Mouse (Mus musculus) CD4-positive, CD25-positive, alpha-beta regulatory T cell, adult 4 months (primary cell): ENCODE data around the gene Gm21310. TPM values are rescaled to one million over a fixed set of nuclear protein-coding genes. Genes with fewer than 3 reads are reported as not detected.
"Not testable (repeated sequence)": the region's sequence is repeated elsewhere in the genome, so short reads cannot be mapped to it uniquely, and the experiment has no call there.

ENCODE experiments used
- ATAC-seq: one replicate; pipeline ENCODE4 v1.8.0; 2017
- polyA plus RNA-seq, 2 experiments: library from polyadenylated mRNA; unstranded; fragments of 100-300 nt; shearing (Covaris generic); gene quantifications; one replicate each; pipeline ENCODE4 v1.2.1; 2017

Gm21310 gene
- not detected for polyA plus RNA-seq

DNA sequence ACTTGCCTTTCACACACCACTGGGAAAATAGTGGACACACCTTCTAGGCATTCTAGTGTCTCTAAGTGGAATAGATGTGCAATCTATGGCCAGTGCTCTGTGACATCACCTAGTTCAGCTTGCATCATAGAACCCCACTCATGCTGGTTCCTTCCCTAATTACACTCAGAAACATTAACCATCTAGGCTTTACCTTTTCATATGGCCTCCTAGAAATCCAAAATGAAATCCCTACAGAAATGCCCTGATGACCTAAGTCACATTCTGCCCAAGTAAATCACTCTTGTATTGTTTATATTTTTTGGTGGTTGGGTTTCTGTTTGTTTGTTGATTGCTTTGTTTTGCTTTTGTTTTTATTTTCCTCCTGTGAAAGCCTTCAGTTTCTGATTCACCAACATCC, at the start of gene Gm21310:
Gene Gm21310, minus strand, starts transcription at position 101 of the 400 bp plus-strand sequence.
- not testable (repeated sequence) for ATAC-seq

Other genes with a start within 250 kb of the Gm21310 start
- gene Gm20834, start 177.4 kb upstream of the Gm21310 start, polyA plus RNA-seq, result not detected